Mouse (Mus musculus) naive thymus-derived CD4-positive, alpha-beta T cell, adult 2 months (primary cell): ENCODE results near the gene Cyp4f37.

Source experiments
- DNase-seq: peaks from one replicate; pipeline ENCODE4 v3.0.0-alpha.2; 2011; ENCODE audit warnings: low read depth

Cyp4f37 gene

GRCm38 (mm10) chr17:32685048-32685750 lies 64.1 kb downstream of the Cyp4f37 start, which contains the start of gene Cyp4f15:
Gene Cyp4f15, plus strand, starts transcription at chr17:32685627.
- no peak for DNase-seq
